Mouse (Mus musculus) C3H10T1/2 (cell line): Measurements from ENCODE around the gene Podxl2. TPM values are rescaled to one million over a fixed set of nuclear protein-coding genes. Genes with fewer than 3 reads are reported as not detected.

Experiments
- polyA plus RNA-seq, 2 experiments: library from polyadenylated mRNA; unstranded; fragments of >200 nt; fragmentation: generic; extraction: Trizol; gene quantifications; one replicate each; pipeline ENCODE4 v1.2.1; 2012; ENCODE audit warnings: missing spikeins in 2 of 2

Gene Podxl2
- polyA plus RNA-seq: under 1 TPM; 0.15 to 0.97 TPM

GRCm38 (mm10) chr6:88874868-88875508 is at the start of gene Podxl2:
Gene Podxl2, minus strand, starts transcription at chr6:88875044.

GRCm38 (mm10) chr6:88901947-88902820 is 27.3 kb upstream of the Podxl2 start, which contains the start of gene Tpra1:
Gene Tpra1, plus strand, starts transcription at chr6:88902251.

GRCm38 (mm10) chr6:88898534-88899048 is 23.7 kb upstream of the Podxl2 start, which contains the start of gene Mcm2:
Gene Mcm2, minus strand, starts transcription at chr6:88898780.

GRCm38 (mm10) chr6:88841781-88842689 is 32.8 kb downstream of the Podxl2 start, which contains the start of gene Abtb1:
Gene Abtb1, minus strand, starts transcription at chr6:88841984.

Other genes starting within 250 kb of the Podxl2 start
- not detected for gene Kbtbd12, start 237.1 kb downstream of the Podxl2 start, polyA plus RNA-seq
- under 1 TPM; 0.12 to 0.19 TPM for gene Mgll, start 150.6 kb downstream of the Podxl2 start, polyA plus RNA-seq
- gene Abtb1, start 33.1 kb downstream of the Podxl2 start, polyA plus RNA-seq: 10 to 100 TPM in 1 of 2 experiments, 1 to 10 TPM in 1; 4.6 to 27.1 TPM
- gene Mcm2, start 23.7 kb upstream of the Podxl2 start, polyA plus RNA-seq: 10 to 100 TPM; 21.2 to 64.3 TPM
- gene Tpra1, start 27.2 kb upstream of the Podxl2 start, polyA plus RNA-seq: 10 to 100 TPM; 16.7 to 56.7 TPM